Mouse (Mus musculus) T-helper 17 cell (primary cell): ENCODE results near the gene Clec3a.

ENCODE experiments used
- in situ Hi-C, 2 experiments: fragments of 300-600 bp; cut with MboI, MseI; formaldehyde crosslinking; loops; 1 replicate in 1 of 2; 2 replicates in 1 of 2; pipeline ENCODE4 v1.15.1; 2025; ENCODE audit warnings: high pct_unique_total_duplicates in 2 of 2

Clec3a gene

DNA sequence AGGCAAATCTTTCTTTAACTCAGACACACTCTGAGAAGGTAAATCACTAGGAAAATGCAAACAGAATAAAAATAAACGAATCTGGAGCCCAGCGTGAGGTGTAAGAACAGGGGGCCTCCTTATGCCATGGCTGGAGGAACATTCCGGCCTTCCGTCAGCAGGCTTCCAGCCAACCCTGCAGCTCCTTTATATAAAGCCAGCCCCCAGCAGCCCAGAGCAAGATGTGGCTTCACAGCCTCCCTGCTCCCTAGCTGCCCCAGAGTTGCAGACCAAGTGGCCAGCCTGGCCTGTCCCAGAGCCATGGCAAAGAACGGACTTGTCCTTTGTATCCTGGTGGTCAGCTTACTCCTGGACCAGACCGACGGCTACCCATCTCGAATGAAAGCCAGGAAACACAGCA, at the start of gene Clec3a:
TSS of gene Clec3a (plus strand) at position 301 of the 400 bp plus-strand sequence.
- in situ Hi-C loops, result no loop called here

DNA sequence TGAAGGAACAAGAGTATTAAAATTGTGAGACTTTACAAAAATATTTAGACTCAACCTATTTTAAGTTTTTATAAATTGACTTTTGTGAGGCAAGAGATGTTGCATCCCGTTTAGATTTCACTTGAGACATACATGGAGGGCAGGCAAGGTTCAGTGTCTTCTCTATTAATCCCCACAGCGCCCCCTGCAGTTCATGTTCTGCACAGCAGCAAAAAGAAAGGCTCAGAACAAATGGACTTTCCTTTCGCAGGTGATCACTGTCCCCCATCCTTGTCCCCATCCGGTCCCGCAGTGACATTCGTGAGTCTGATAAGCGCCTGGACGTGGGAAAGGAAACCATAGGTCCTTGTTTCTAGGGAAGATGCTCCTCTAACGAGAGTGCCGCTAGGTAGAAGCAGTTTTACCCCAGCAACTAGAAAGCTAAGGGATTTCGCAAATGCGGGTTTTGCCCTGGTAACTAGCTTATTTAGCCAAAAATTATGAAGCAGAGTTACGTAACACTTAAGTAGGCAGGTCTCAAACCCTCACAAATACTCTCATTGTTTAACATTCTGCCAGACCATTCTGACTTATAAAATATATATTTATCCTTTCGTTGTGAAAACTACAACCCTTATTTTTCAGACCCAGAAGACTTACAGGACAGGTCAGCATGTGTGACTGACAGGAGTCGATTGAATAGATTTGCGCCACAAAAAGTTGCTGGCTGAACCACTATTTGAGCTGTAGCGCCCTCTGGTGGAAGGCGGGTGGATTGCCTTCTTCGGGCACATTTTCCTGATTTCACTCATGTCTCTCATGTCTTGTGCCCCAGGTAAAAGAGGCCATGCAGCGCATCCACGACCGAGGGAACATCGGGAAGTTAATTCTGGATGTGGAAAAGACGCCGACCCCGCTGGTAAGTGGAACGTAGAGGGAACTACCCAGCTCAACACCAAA, 48.6 kb upstream of the Clec3a start:
- in situ Hi-C loops, result loop anchor here (5.0 to 10.0 kb wide), 2 partner anchors 287 to 715 kb away; no protein-coding TSS in a partner anchor

DNA sequence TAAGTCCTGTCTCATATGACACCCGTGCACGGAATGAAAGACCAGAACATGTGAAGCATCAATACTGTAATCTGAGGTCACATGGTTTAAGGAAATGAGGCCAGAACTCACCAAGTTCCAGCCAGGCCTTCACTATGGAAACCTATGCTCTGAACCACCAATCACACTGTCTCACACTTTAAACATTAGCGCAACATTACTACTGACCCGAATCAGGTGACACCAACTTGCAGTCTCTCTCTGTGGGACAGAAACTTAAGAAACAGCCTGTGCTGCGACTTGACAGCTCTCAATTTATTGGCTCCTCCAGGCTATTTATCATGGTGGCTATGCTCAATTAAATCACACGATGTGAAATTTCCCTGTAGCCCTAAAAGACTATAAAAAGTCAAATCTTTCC, 43.5 kb upstream of the Clec3a start:
- in situ Hi-C loops, result no loop called here

DNA sequence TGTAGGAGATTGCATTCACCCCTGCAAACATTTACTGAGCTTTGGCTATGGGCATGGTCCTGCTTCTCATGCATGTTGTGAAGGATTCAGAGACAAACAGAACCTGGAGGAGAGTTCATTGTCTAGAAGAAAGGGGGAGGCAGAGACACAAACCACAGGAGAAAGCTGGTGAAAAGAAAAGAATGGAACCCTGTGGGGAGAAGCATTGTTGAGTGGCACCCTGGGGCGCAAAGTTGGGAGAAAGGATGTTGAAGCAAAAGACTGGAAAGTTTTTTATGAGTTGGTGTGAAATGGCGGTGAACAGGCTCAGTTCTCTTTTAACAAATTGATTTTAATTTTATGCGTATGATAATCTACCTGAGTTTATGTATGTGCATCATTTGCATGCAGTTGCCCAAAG, 33.7 kb upstream of the Clec3a start:
- in situ Hi-C loops, result no loop called here

DNA sequence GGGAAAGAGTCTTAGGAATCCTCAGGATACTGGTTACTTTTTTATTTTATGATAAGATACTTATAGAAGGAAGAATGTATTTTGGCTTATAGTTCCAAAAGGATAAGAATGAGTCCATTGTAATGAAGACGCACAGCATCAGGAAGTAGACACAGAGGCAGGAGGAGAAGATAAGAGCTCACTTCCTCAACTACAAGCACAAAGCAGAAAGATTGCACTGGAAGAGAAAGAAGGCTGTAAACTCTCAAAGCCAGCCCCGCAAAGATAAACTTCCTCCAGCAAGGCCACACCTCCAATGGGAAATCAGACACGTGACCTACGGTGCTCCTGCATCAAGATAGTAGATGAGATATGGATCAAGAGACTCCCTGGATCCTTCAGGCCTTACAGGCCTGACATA, 30.4 kb upstream of the Clec3a start:
- in situ Hi-C loops, result no loop called here

DNA sequence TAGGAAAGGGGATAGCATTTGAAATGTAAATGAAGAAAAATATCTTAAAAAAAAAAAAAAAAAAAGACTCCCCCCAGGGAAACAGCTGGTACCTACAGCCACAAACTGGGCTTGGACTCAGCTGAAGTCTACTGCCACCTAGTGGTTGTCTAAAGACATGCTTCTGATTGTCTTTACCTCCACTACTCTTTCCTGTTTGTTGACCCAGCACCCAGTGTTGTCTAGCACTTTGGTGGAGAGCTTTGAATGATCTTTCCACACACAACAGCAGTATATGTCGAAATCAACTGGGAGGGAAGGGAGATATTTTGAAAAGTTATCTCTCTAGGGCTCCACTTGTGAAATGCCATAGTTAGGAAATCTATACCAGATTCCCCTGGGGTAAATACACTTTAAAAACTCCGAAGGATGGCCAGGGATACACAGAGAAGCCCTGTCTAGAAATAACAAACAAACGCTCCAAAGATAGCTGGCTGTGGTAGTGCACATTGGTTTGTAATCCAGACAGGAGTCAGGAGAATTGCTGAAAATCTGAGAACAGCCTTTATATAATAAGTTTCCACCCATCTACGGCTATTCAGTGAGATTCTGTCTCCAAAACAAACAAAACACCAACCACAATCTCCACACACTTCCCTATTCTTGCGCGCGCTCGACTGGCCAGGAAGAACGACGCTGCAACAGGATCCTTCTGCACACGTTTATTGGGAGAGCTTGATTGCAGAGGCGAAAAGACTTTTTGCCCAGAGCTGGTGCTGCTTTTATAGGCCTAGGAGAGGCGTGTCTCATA, 27.2 kb upstream of the Clec3a start:
- in situ Hi-C loops, result no loop called here

DNA sequence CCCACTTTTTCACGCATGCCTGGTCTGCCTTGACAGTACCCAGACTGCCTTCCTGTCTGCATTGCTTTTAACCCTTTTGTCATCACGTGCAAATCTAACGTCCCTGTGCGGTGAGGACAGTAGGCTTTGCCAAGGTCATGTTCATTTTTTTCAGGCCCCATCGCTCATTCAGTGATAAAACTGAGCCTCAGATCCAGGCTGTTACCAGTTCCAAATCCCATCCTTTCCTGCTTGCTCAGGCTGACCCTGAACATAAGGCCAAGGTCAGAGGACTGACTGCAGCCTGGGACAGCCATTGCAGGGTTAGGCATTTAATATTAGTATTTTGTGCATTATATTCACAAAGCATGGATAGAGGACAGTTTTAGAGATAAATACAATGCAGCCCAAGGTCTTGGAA, 19.6 kb upstream of the Clec3a start:
- in situ Hi-C loops, result no loop called here

DNA sequence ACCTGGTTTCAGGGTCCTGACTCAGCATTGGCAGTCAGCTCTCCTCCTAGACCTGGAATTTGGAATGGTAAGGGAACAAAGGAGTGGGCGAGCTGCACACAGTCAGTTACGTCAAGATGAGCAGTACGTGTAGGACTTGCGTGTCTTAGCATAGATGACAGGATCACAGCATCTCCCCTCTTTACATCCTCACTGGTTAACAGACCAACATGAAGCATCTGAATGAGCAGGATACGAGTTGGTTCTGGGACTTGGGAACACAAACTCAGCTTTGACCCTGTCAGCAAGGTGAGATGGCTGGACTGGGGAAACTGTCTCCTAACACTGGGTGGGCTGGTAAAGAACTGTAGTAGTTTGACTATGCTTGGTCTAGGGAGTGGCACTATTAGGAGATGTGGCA, 18.6 kb upstream of the Clec3a start:
- in situ Hi-C loops, result no loop called here

DNA sequence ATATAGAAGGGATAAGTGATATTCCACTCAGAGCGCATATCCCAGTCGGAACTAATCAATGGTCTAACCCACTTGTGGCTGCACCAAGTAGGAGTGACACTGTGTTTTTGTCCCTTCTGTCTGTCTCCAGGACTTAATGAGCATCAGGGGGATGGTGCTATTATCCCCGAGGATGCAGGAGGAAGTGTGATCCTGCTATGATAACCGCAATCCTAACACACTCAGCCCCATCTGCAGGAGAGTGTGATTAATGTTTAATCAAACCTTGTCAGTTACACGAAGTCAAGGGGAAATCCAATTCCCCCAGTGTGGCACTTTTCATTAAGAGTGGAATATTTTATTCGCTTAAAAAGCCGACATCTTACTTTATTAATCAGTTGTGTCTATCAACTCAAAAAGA, 16.2 kb upstream of the Clec3a start:
- in situ Hi-C loops, result no loop called here

DNA sequence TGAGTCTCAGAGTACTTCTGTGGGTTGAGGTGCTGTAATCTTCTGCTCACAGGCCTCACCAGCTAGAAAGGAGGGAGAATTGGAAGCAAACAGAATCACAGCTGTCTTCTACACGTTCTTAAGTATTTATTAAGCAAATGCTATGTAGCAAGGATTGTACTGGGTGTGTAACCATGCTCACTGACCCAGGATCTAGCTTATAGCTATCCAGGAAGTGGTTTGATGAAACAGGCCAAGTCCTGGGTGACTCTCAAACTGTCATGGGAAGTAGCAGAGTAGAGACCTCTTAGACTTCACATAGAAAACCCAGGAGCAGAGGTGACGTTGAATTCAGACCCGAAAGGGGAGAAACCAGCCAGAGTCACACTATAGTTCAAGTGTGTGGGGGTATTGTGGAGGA, 6.5 kb upstream of the Clec3a start:
- in situ Hi-C loops, result no loop called here

DNA sequence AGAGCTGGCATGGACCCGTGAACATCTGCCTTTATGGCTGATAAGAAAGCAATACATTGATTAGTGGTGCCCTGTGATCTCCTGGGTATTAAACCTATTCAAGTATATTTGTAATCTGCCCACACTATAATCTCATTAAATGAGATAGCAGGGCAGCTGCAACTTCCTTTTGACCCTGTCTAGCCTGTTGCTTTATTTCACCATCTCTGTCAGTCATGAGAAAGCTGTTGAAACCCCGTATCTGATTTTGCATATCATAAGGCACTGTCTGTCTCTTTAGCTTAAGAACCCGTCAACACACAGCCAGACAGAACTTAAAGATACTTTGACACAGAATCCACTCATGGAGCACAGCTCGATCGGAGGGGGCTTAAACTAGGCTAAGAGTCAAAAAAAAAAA, 600 bp downstream of the Clec3a start:
- in situ Hi-C loops, result no loop called here

DNA sequence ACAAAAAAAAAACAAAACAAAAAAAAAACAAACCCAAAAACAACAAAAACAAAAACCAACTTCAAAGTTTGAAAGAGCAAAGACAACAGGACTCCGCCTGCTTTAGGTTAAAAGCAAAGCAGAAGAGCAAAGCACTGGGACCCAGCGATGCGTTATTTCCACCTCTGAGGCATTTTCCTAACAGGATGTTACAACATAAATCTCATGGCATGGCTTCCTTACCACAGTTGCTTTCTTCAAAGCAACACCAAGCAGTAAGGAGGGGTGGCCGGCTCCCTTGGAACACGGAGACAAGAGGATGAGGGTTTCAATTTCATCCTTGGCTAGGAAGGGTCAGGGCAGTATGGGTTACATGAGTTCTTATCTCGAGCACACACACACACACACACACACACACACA, 1.0 kb downstream of the Clec3a start:
- in situ Hi-C loops, result no loop called here

DNA sequence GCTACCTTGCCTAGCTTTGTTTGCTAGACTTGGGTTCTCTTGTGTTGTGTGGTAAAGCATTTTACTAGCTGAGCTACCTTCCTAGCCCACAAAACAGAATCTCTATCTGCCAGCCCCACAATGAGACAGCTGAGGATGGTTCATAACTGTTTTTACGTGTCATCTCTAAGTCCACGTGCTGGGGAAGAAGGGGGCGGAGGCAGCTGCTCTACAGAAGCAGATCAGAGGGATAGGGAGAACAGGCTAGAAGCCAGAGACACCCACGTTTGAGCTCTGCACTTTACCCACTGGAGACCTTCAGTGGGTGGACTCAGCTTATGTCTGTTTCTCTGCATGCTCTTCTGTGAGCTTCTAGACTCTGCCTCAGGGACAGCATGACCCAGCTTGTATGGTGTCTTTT, 3.7 kb downstream of the Clec3a start:
- in situ Hi-C loops, result no loop called here

DNA sequence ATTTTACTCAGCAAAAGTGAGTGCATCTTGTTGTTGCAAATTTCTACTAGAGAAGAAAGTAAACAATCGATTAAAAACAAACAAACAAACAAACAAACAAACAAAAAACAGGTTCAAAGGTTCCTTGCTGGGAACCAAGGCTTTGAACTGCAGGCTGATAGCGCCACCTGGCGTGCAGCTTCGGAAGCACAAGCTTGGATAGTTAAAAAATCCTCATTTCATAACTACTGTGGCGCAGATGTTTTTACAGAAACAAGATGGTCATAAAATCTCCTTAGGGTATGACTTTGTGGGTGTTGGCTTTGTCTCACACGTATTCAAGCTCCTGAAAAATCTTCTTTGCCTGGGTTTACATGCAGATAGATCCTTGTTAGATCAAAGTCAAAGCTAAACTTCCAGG, 20.4 kb downstream of the Clec3a start:
- in situ Hi-C loops, result loop anchor here (5.0 to 10.0 kb wide), 3 partner anchors 361 to 803 kb away; partner anchors contain the start of gene Mon1b (in 1 of the 2)

DNA sequence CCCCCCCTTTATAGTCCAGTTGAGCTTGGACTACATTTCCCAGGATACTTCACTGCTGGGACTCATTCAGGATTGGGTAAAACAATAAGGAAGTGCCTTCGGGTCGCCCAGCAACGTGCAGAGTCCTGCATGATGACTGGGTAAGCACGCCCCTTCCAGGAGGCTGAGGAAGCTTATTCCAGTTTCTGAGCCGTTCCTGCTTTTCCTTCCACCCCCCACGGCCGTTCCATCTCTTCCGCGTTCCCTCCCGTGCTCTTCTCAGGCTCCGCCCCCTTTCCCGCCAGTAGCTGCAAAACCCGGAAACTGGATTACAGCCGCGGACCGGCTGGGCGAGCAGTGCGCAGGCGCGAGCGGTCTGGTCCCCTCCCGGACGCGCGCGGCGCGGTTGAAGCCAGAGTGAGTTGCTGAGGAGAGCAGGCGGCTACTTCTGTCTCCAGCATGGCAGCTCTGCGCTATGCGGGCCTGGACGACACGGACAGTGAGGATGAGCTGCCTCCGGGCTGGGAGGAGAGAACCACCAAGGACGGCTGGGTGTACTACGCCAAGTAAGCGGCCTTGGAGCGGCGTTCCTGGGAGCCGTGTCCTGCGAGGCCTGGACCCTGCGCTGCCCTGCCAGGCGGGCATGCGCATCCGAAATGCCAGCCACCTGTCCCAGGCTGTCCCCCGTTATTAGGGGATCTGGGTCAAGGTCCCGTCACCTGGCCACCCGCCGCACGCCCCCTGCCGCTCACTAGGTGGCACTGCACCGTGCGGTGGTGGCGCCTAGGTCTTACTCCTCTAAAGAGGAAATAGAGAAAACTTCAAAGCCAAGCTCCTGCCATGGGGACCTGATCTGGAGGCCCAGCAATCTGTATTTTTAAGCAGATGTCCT, 21.7 kb downstream of the Clec3a start, which contains the start of gene Wwox:
TSS of gene Wwox (plus strand) at position 322 of the 871 bp plus-strand sequence.
- in situ Hi-C loops, result loop anchor here (5.0 to 10.0 kb wide), 3 partner anchors 362 to 805 kb away; partner anchors contain the start of gene Mon1b (in 1 of the 2)

DNA sequence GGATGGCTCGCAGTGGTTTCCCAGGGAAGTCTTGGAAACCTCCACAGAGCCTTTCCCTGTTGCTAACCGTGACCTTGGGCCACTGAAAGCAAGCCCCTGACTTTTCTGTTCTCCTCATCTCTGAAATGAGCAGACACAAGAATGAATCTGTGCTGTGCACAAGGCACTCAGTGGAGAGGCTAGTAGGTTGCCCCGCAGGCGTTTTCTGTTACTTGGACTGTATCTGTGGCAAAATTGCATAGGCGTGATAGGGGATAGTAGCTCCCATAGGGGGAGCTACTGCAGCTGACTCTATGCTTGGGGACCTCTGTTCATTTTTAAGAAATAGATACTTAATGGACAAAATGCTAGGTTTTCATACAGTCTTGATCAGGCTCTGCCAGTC, 22.3 kb downstream of the Clec3a start:
- in situ Hi-C loops, result no loop called here

DNA sequence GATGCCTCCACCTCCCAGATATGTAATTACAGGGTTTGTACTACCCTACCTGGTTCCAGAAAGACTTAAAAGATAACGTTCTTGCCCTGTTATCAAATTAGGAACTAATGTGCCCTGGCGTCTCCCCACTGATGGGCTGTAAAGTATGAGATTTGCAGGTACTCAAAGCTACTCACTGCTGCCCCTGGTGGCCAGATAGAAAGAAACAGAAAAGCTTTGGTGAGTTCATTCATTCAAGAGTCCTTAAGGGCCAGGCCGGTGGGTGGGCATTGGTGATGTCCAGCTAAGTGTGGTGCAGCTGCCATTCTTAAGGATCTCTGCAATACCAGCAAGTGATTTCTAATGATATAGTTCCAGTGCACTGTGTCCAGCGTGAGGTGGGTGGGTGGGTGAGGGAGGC, 23.7 kb downstream of the Clec3a start:
- in situ Hi-C loops, result no loop called here

DNA sequence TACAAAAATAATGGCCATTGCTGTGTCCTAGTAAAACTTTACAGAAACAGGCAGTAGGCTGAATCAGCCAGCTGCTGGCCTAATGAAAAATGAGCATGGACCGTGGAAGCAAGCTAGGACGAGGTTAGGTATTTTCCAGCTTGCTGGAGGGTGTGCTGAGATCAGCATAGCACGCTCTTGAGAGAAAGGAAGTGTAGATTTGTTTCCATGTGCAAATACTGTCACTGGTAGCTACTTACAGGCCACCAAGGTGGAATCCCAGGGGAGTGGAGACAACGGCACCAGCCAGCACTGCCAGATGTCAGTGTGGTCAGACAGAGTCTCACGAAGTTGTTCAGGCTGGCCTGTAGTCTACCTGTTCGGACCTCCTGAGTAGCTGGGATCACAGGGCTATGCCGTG, 29.0 kb downstream of the Clec3a start:
- in situ Hi-C loops, result no loop called here

DNA sequence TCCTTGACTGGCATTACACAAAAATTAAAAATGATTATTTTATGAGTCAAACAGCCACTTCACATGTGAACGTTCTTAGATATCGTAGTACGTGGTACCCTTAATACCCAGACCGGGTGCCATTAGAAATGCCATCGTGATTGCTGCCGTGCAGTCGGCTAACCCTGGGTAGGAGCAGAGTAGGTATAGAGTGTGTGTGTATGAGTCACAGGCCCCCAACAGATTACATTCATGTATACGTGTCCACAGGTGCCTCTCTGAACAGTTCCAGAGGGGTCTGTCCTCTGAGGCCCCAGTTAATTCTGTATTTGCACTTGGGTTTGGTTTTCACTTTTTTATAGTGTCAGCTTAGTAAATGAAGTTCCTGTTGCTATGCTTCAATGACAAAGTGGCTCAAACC, 34.4 kb downstream of the Clec3a start:
- in situ Hi-C loops, result loop anchor here in 1 of 2 experiments (10.0 kb wide), 1 partner anchor 1983 kb away; no protein-coding TSS in a partner anchor

DNA sequence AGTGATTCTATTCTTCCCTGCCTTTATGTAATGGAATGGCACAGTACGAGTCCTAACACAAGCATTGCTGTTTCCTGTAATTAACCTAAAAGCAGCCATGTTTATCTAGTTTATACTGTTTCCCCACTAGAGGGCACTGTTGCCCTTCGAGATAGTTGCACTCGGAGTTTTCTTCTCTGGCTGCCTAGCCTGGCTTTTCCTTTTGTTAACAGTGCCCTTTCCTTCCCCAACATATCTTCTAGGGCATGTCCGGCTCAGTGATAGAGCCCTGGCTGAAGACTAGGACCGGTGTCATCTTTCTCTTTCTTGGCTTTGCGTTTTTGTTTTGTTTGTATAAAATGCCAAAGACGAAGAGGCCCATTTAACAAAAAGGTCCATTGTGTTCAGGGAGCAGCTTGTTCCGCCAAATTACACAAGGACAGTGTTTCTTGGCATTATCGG, 34.9 kb downstream of the Clec3a start:
- in situ Hi-C loops, result loop anchor here in 1 of 2 experiments (10.0 kb wide), 1 partner anchor 1982 kb away; no protein-coding TSS in a partner anchor

DNA sequence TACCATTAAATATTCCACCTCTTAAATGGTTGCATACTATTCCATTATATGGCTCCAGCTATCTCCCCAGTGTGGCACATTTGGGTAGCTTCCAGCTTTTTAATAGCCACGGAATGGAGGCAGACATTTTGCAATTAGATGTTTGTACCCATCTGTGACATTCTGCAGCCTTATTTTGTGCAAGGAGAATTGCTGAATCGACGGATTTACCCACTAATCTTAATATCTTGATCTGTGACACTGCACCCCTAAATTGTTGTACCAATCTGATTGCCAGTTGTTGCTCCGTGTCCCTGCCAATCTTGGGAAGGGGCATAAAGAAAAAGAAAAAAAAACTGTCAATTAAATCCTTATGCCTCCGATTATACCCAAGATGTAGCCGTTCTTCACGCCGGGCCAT, 37.4 kb downstream of the Clec3a start:
- in situ Hi-C loops, result loop anchor here (5.0 to 10.0 kb wide), 2 partner anchors 1979 to 1987 kb away; no protein-coding TSS in a partner anchor
